Mouse (Mus musculus) lung, postnatal 0 days (tissue): ENCODE results near the gene Gtf2h3.

ENCODE experiments used
- CTCF ChIP-seq: IDR thresholded peaks from 2 replicates; pipeline ENCODE4 v1.5.1; 2016; ENCODE audit warnings: antibody characterized with exemption, mild to moderate bottlenecking
- EP300 ChIP-seq: IDR thresholded peaks from 2 replicates; pipeline ENCODE4 v1.6.1; 2016; ENCODE audit warnings: antibody characterized with exemption, mild to moderate bottlenecking, control low read depth

- TF ChIP-seq CTCF = no peak
- no peak for TF ChIP-seq EP300
These were observed 26.2 kb downstream of the Gtf2h3 start for GRCm38 (mm10) chr5:124605041-124605622.
